Mouse (Mus musculus) liver, embryonic 15.5 days (tissue): ENCODE data around the gene Oprm1. TPM values are rescaled to one million over a fixed set of nuclear protein-coding genes. Genes with fewer than 3 reads are reported as not detected.

ENCODE experiments used
- ATAC-seq: fragments of 200-750 bp; cut with Nextera tagmentation; 2 replicates; pipeline ENCODE4 v1.8.0; 2017; ENCODE audit warnings: moderate number of reproducible peaks, mild to moderate bottlenecking, moderate library complexity; ENCODE audit not compliant: insufficient read depth
- H3K27ac ChIP-seq: fragments of 300-500 bp; sonication (generic); replicated peaks from 2 replicates; pipeline ENCODE4 v1.5.1; 2015; ENCODE audit warnings: mild to moderate bottlenecking, inconsistent platforms
- H3K27me3 ChIP-seq: fragments of 300-500 bp; sonication (generic); 2 replicates; pipeline ENCODE4 v1.6.1; 2015; ENCODE audit warnings: mild to moderate bottlenecking, inconsistent platforms
- H3K36me3 ChIP-seq: fragments of 300-500 bp; sonication (generic); replicated peaks from 2 replicates; pipeline ENCODE4 v1.6.1; 2015; ENCODE audit warnings: moderate library complexity, mild to moderate bottlenecking, inconsistent platforms
- H3K4me1 ChIP-seq: fragments of 300-500 bp; sonication (generic); replicated peaks from 2 replicates; pipeline ENCODE4 v1.6.1; 2015; ENCODE audit warnings: inconsistent platforms
- H3K4me2 ChIP-seq: fragments of 300-500 bp; sonication (generic); 2 replicates; pipeline ENCODE4 v1.6.1; 2015; ENCODE audit warnings: moderate library complexity, mild to moderate bottlenecking, inconsistent platforms
- H3K4me3 ChIP-seq: fragments of 300-500 bp; sonication (generic); replicated peaks from 2 replicates; pipeline ENCODE4 v1.5.1; 2015; ENCODE audit warnings: mild to moderate bottlenecking, inconsistent platforms
- H3K9ac ChIP-seq: fragments of 300-500 bp; sonication (generic); 2 replicates; pipeline ENCODE4 v1.6.1; 2015; ENCODE audit warnings: moderate library complexity, mild to moderate bottlenecking, inconsistent platforms
- H3K9me3 ChIP-seq: fragments of 300-500 bp; sonication (generic); replicated peaks from 2 replicates; pipeline ENCODE4 v1.6.1; 2016; ENCODE audit warnings: inconsistent platforms
- WGBS: fragments of 180-500 bp; shearing (Covaris S2); methylation state at CpG from one replicate; pipeline ENCODE4 v1.1.7; 2015; ENCODE audit warnings: mixed read lengths; ENCODE audit not compliant: insufficient replicate concordance; 5-methylcytosine and 5-hydroxymethylcytosine counted together
- polyA plus RNA-seq: library from polyadenylated mRNA; unstranded; fragments of >200 nt; fragmentation: Nextera tagmentation; extraction: Ambion mirVana; gene quantifications from 2 replicates; pipeline ENCODE4 v1.2.1, GENCODE M21; 2015

The Oprm1 gene
- polyA plus RNA-seq, 1 experiment from 2014 or later = not detected

- Histone ChIP-seq H3K9me3 (no peaks in the 10 kb centered on the region), H3K36me3 (no peaks in the 10 kb centered on the region), H3K27me3 (no peaks in the 10 kb centered on the region), H3K9ac (no peak overlapping the region), H3K4me1 (no peaks in the 10 kb centered on the region), H3K4me2 (no peak overlapping the region), H3K4me3 (no peak overlapping the region), H3K27ac (no peak overlapping the region)
- 48% methylated on average over 2 of the region's 2 CpGs for WGBS
- ATAC-seq = no peak
Observed at GRCm38 (mm10) chr10:7074231-7074630, 315.9 kb downstream of the Oprm1 start.

GRCm38 (mm10) chr10:7075661-7076060 is 317.4 kb downstream of the Oprm1 start:
- ATAC-seq = no peak
- Histone ChIP-seq H3K27me3 (no peaks in the 10 kb centered on the region), H3K4me3 (no peak overlapping the region), H3K27ac (no peak overlapping the region), H3K4me1 (no peaks in the 10 kb centered on the region), H3K9me3 (no peaks in the 10 kb centered on the region), H3K4me2 (no peak overlapping the region), H3K9ac (no peak overlapping the region), H3K36me3 (no peaks in the 10 kb centered on the region)
- 71% methylated on average over 2 of the region's 2 CpGs for WGBS

GRCm38 (mm10) chr10:7076201-7076600 is 317.9 kb downstream of the Oprm1 start:
- no peak overlapping the region for H3K27ac ChIP-seq
- H3K4me1 ChIP-seq = no peaks in the 10 kb centered on the region
- ATAC-seq = no peak
- WGBS = 11% methylated on average over 8 of the region's 8 CpGs
- no peak overlapping the region for H3K4me3 ChIP-seq
- H3K9me3 ChIP-seq = no peaks in the 10 kb centered on the region
- H3K4me2 ChIP-seq = no peak overlapping the region
- no peaks in the 10 kb centered on the region for H3K36me3 ChIP-seq
- no peak overlapping the region for H3K9ac ChIP-seq
- H3K27me3 ChIP-seq = no peaks in the 10 kb centered on the region

GRCm38 (mm10) chr10:7076662-7077211 is 318.4 kb downstream of the Oprm1 start:
- H3K9me3 ChIP-seq = no peaks in the 10 kb centered on the region
- H3K4me1 ChIP-seq = no peaks in the 10 kb centered on the region
- no peaks in the 10 kb centered on the region for H3K27me3 ChIP-seq
- 55% methylated on average over 7 of the region's 8 CpGs for WGBS
- H3K9ac ChIP-seq = no peak overlapping the region
- ATAC-seq = no peak
- no peaks in the 10 kb centered on the region for H3K36me3 ChIP-seq
- H3K4me3 ChIP-seq = no peak overlapping the region
- no peak overlapping the region for H3K27ac ChIP-seq
- H3K4me2 ChIP-seq = no peak overlapping the region

DNA sequence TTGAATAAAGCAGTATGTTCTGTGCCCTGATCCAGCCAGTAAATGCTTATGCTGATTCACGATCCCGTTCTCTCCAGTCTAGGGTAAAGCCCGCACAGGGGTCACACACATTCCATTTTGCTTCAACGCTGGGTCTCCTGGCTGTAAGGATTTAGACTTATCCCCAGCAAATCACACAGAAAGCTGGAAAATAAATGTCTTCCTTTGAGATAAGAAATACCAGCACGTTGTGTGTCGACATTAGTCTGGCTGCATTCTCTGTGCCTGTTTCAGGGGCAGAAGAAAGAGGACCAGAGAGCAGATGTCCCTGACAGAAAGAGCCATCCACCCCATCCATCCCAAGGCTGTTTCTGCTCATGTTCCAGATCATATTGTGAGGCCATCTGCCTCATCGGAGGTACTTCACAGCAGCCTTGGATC is 319.1 kb downstream of the Oprm1 start:
- no peak for ATAC-seq
- H3K9ac ChIP-seq = no peak overlapping the region
- H3K4me3 ChIP-seq = no peak overlapping the region
- no peaks in the 10 kb centered on the region for H3K9me3 ChIP-seq
- no peak overlapping the region for H3K4me2 ChIP-seq
- 68% methylated on average over 7 of the region's 7 CpGs for WGBS
- H3K27me3 ChIP-seq = no peaks in the 10 kb centered on the region
- no peak overlapping the region for H3K27ac ChIP-seq
- no peaks in the 10 kb centered on the region for H3K4me1 ChIP-seq
- H3K36me3 ChIP-seq = no peaks in the 10 kb centered on the region

DNA sequence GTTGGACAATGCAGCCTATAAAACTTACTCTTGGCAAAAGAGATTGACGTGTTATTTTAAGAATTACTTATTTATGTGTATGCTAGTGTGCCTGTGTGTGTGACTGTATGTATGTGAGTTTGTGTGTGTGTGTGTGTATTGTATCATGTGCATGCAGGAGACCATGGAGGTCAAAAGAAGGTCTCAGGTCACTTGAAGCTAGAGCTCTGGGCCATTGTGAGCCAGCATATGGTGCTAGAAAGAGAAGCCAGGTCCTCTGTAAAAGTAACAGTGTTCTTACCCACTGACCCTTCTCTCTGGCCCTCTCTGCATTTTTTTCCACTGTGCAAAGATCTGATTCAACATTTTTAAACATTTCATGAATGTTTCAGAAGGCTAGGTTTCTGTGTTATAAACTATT is 319.7 kb downstream of the Oprm1 start:
- H3K9me3 ChIP-seq = no peaks in the 10 kb centered on the region
- H3K27me3 ChIP-seq = no peaks in the 10 kb centered on the region
- H3K27ac ChIP-seq = no peak overlapping the region
- H3K9ac ChIP-seq = no peak overlapping the region
- no peaks in the 10 kb centered on the region for H3K4me1 ChIP-seq
- no peak overlapping the region for H3K4me2 ChIP-seq
- H3K4me3 ChIP-seq = no peak overlapping the region
- WGBS = 61% methylated on average over 1 of the region's 1 CpGs
- H3K36me3 ChIP-seq = no peaks in the 10 kb centered on the region
- ATAC-seq = no peak

Other genes with a start within 250 kb of the Oprm1 start
- gene Gm10945, start 3.3 kb downstream of the Oprm1 start, polyA plus RNA-seq = not detected in 2 replicates